Mouse (Mus musculus): ENCODE data around the gene Zdhhc1. TPM values are rescaled to one million over a fixed set of nuclear protein-coding genes. Genes with fewer than 3 reads are reported as not detected.

Zdhhc1 gene
- polyA plus RNA-seq, 1 experiment from 2014 or later, result 38.4 TPM

DNA sequence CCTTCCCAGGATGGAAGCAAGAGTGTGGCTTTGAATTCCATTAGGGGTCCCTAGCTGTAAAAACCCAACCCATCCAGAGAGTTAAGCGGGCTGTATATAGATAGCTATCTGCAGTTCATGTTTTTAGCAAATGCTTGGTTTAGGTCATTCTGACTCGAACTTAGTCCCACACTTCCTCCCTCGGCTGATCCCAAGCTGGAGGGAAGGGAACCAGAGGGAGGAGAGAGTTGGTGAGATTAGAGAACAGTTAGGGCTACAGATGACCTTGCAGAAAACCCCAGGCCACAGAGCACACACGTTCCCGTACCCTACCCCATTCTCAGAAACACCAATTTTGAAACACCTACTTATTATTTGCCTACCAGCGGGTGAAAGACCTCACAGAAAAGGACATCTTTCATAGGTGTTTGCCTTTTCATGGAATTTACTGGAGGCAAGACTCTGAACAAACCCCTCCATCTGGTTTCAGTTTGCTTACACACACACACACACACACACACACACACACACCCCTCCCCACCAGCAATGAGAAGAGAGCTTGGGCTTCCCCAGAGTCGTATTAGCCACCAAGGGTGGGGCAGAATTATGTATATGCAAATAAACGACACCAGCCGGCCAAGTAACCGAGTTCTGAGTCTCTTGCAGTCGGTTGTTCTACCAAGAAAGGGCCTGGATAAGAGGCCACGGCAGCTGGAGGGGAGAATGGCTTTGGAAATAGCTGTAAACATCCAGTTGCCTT is 13.5 kb upstream of the Zdhhc1 start:
- no peak for ATAC-seq
- Histone ChIP-seq H3K27ac (ENCODE audit: low read length) (no peak overlapping the region), H3K36me3 (ENCODE audit: control insufficient read depth, insufficient read depth, low read length) (no peaks in the 10 kb centered on the region), H3K4me3 (ENCODE audit: low read depth, low read length) (no peak overlapping the region), H3K4me2 (ENCODE audit: low read length) (no peak overlapping the region), H3K9ac (ENCODE audit: low read depth, low read length) (no peak overlapping the region), H3K27me3 (ENCODE audit: control insufficient read depth, insufficient read depth, low read depth, low read length) (no peaks in the 10 kb centered on the region), H3K9me3 (replicated peaks; ENCODE audit: control insufficient read depth, low read length, poor library complexity, severe bottlenecking) (no peaks in the 10 kb centered on the region), H3K4me1 (ENCODE audit: control insufficient read depth, insufficient read depth, low read length) (no peaks in the 10 kb centered on the region)
- whole genome bisulfite sequencing, result 58% methylated on average over 12 of the region's 12 CpGs

DNA sequence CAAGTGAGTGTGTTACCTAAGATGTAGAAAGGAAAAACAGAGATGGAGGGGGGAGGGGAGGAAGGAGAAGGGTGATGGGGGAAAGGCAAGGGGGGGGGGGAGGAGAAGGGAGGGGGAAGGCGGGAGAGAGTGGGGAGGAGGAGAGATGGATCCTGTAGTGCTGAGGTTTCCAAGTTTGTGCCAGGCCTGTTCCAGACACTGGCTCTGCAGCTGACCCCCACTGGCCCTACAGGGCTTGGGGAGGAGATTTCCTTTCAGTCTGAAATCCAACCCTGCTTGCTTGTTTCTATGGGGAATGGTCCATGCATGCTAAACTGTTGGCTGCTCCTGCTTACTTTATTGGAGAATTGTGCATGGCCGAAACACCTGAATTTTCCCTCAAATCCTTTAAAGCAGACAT is 12.1 kb upstream of the Zdhhc1 start:
- no peaks in the 10 kb centered on the region for H3K27me3 ChIP-seq (ENCODE audit: control insufficient read depth, insufficient read depth, low read depth, low read length)
- H3K4me1 ChIP-seq (ENCODE audit: control insufficient read depth, insufficient read depth, low read length), result no peaks in the 10 kb centered on the region
- 29% methylated on average over 2 of the region's 2 CpGs for WGBS
- no peak overlapping the region for H3K9ac ChIP-seq (ENCODE audit: low read depth, low read length)
- H3K9me3 ChIP-seq (replicated peaks; ENCODE audit: control insufficient read depth, low read length, poor library complexity, severe bottlenecking), result no peaks in the 10 kb centered on the region
- H3K36me3 ChIP-seq (ENCODE audit: control insufficient read depth, insufficient read depth, low read length), result no peaks in the 10 kb centered on the region
- H3K4me2 ChIP-seq (ENCODE audit: low read length), result no peak overlapping the region
- H3K4me3 ChIP-seq (ENCODE audit: low read depth, low read length), result no peak overlapping the region
- no peak overlapping the region for H3K27ac ChIP-seq (ENCODE audit: low read length)
- no peak for ATAC-seq

DNA sequence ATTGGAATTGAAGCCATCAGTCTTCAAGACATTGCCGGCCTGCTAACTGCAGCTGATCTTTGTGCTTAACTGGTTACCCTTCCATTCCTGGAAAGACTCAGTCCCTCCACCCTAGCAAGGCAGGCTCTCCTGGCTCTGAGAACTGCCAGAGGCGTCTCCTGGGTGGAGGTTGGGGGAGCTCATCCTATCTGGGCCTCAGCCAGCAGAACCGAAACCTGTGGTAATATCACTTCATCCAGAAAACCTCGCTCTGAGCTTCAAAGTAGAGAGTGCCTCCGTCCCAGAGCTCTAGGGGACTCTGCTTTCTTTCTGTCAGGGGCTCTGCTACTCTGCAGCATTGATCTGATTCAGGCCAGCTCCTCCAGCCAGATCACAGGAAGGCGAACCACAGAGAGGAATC is 10.3 kb upstream of the Zdhhc1 start:
- Histone ChIP-seq H3K9me3 (replicated peaks; ENCODE audit: control insufficient read depth, low read length, poor library complexity, severe bottlenecking) (no peaks in the 10 kb centered on the region), H3K27me3 (ENCODE audit: control insufficient read depth, insufficient read depth, low read depth, low read length) (no peaks in the 10 kb centered on the region), H3K9ac (ENCODE audit: low read depth, low read length) (no peak overlapping the region), H3K4me2 (ENCODE audit: low read length) (no peak overlapping the region), H3K27ac (ENCODE audit: low read length) (no peak overlapping the region), H3K36me3 (ENCODE audit: control insufficient read depth, insufficient read depth, low read length) (no peaks in the 10 kb centered on the region), H3K4me1 (ENCODE audit: control insufficient read depth, insufficient read depth, low read length) (no peaks in the 10 kb centered on the region), H3K4me3 (ENCODE audit: low read depth, low read length) (no peak overlapping the region)
- no peak for ATAC-seq
- 81% methylated on average over 6 of the region's 6 CpGs for WGBS

DNA sequence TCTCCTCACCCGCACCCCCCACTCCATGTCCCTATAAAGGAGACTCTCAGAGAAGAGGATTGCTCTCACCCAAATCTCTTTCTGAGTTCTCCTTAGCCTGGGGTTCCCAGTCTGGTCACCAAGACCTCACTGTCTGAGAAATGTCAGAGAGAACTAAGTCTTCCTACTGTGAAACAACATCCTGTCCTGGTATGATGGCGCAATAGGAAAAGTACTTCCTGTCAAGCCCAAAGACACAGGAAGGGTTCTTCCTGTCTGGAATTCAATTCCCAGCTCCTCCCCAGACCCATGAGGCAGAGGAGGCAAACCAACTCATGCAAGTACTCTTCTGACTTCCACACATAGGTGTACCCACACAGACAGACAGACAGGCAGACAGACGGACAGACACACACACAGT is 7.9 kb upstream of the Zdhhc1 start:
- Histone ChIP-seq H3K4me2 (ENCODE audit: low read length) (no peak overlapping the region), H3K27ac (ENCODE audit: low read length) (no peak overlapping the region), H3K9ac (ENCODE audit: low read depth, low read length) (no peak overlapping the region), H3K27me3 (ENCODE audit: control insufficient read depth, insufficient read depth, low read depth, low read length) (no peaks in the 10 kb centered on the region), H3K36me3 (ENCODE audit: control insufficient read depth, insufficient read depth, low read length) (no peaks in the 10 kb centered on the region), H3K4me3 (ENCODE audit: low read depth, low read length) (no peak overlapping the region), H3K9me3 (replicated peaks; ENCODE audit: control insufficient read depth, low read length, poor library complexity, severe bottlenecking) (no peaks in the 10 kb centered on the region), H3K4me1 (ENCODE audit: control insufficient read depth, insufficient read depth, low read length) (no peaks in the 10 kb centered on the region)
- 86% methylated on average over 3 of the region's 3 CpGs for WGBS
- no peak for ATAC-seq

DNA sequence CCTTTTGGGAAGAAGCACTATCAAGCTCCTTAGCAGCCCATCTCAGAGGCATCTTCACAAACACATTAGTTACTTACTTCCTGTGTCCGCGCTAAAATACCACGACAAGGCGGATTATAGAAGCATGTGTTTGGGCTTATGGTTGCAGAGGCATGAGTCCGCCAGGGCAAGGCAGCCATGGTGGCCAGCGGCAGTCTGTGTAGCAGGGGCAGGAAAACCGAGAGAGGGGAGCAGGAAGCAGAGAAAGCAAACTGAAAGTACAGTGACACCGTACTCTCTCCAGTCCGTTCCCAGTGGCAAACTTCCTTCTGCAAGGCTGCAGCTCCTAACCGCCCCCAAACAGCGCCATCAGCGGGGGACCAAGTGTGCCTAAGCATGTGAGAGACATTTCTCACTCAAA is 3.1 kb upstream of the Zdhhc1 start:
- H3K27me3 ChIP-seq (ENCODE audit: control insufficient read depth, insufficient read depth, low read depth, low read length), result no peaks in the 10 kb centered on the region
- H3K4me3 ChIP-seq (ENCODE audit: low read depth, low read length), result no peak overlapping the region
- peaks cover 14% of the 10 kb centered on the region for H3K4me1 ChIP-seq (ENCODE audit: control insufficient read depth, insufficient read depth, low read length)
- WGBS, result 79% methylated on average over 12 of the region's 12 CpGs
- no peaks in the 10 kb centered on the region for H3K36me3 ChIP-seq (ENCODE audit: control insufficient read depth, insufficient read depth, low read length)
- no peaks in the 10 kb centered on the region for H3K9me3 ChIP-seq (replicated peaks; ENCODE audit: control insufficient read depth, low read length, poor library complexity, severe bottlenecking)
- H3K9ac ChIP-seq (ENCODE audit: low read depth, low read length), result no peak overlapping the region
- H3K4me2 ChIP-seq (ENCODE audit: low read length), result no peak overlapping the region
- no peak overlapping the region for H3K27ac ChIP-seq (ENCODE audit: low read length)
- ATAC-seq, result no peak

DNA sequence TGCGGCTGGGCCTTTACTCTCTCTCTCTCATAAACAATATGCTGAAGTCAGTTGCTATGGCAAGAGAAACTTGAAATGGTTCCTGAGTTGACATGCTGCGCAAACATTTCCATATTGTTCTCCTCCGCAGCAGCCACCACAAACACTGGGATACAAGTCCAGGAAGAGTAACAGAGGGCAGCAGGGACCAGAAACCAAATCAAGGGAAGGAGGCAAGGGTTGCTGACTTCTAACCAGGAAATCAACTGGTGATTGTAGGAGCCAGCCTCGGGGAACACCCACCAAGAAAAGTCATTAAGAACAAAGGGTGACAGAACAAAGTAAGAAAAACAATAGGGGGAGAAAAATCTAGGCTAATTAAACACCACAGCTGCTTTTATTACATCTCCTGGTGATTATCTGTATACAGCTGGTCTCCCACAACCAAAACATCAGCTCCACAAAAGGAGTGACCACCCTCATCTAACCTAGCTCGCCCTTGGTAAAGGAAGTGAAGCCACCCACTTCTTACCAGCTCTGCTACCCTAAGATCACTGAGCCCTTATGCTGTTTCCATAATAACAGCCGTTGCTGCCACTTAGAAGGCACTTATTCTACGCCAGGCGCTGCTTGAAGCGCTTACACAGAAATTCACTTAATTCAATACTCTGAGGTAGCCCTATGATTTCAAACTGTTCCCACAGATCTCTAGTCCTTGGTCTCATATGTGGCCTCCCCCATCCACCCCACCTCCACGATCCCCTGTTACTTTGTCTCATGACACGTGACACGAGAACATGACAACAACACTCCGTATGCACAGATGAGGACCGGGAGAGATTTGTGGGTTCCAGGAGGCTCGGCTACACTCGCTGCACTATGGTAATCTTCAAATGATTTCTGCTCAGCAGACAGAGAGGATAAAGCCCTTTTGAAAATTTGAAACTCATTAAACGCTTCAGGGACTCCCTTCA is 1.1 kb downstream of the Zdhhc1 start:
- no peaks in the 10 kb centered on the region for H3K9me3 ChIP-seq (replicated peaks; ENCODE audit: control insufficient read depth, low read length, poor library complexity, severe bottlenecking)
- 15% methylated on average over 17 of the region's 17 CpGs for WGBS
- peak overlapping the region; percentile 84 for H3K27ac ChIP-seq (ENCODE audit: low read length)
- H3K4me3 ChIP-seq (ENCODE audit: low read depth, low read length), result peak overlapping the region; percentile 71
- no peaks in the 10 kb centered on the region for H3K27me3 ChIP-seq (ENCODE audit: control insufficient read depth, insufficient read depth, low read depth, low read length)
- ATAC-seq, result peak; percentile 31
- H3K36me3 ChIP-seq (ENCODE audit: control insufficient read depth, insufficient read depth, low read length), result no peaks in the 10 kb centered on the region
- H3K9ac ChIP-seq (ENCODE audit: low read depth, low read length), result peak overlapping the region; percentile 89
- peak overlapping the region; percentile 85 for H3K4me2 ChIP-seq (ENCODE audit: low read length)
- peaks cover 16% of the 10 kb centered on the region for H3K4me1 ChIP-seq (ENCODE audit: control insufficient read depth, insufficient read depth, low read length)

DNA sequence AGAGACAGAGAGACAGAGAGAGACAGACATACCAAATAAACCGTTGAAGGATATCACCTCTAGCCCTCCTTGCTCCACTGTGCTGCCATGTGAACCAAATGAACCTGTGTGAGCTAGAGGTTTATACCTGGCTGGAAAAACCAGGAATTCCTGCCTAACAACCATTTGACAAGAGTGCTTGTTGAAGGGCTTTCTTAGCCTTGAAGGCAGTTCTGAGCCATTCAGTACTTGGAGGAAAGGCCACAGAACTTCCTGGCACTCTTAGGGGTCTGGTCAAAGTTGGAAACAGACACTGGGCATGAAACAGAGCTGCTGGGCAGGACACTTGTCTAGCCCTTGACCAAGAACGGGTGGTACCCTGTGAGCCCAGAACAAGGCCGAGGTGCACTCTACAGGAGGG is 2.1 kb downstream of the Zdhhc1 start:
- no peak overlapping the region for H3K9ac ChIP-seq (ENCODE audit: low read depth, low read length)
- H3K27ac ChIP-seq (ENCODE audit: low read length), result no peak overlapping the region; the same call in 1 of the 2 replicates
- WGBS, result 86% methylated on average over 3 of the region's 3 CpGs

DNA sequence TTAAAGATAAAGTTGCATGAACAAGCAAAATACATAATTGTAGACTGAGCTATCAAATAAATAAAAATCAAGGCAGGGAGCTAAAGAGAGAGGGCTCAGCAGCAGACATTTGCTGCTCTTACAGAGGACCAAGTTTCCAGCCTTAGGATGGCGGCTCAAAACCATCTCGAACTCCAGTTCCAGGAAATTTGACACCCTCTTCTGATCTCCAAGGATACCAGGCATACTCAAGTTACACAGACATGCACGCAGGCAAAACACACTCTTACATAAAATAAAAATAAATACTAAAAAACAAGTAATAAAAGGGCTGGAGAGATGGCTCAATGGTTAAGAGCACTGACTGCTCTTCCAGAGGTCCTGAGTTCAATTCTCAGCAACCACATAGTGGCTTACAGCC is 3.2 kb downstream of the Zdhhc1 start:
- 69% methylated on average over 3 of the region's 3 CpGs for WGBS
- Histone ChIP-seq H3K9me3 (replicated peaks; ENCODE audit: control insufficient read depth, low read length, poor library complexity, severe bottlenecking) (no peaks in the 10 kb centered on the region), H3K9ac (ENCODE audit: low read depth, low read length) (no peak overlapping the region), H3K4me1 (ENCODE audit: control insufficient read depth, insufficient read depth, low read length) (peaks cover 16% of the 10 kb centered on the region), H3K27me3 (ENCODE audit: control insufficient read depth, insufficient read depth, low read depth, low read length) (no peaks in the 10 kb centered on the region), H3K4me2 (ENCODE audit: low read length) (no peak overlapping the region), H3K27ac (ENCODE audit: low read length) (no peak overlapping the region), H3K4me3 (ENCODE audit: low read depth, low read length) (no peak overlapping the region), H3K36me3 (ENCODE audit: control insufficient read depth, insufficient read depth, low read length) (no peaks in the 10 kb centered on the region)
- no peak for ATAC-seq

More for the DNA sequence above, 2.1 kb downstream of the Zdhhc1 start:
- Histone ChIP-seq H3K4me2 (ENCODE audit: low read length) (no peak overlapping the region), H3K36me3 (ENCODE audit: control insufficient read depth, insufficient read depth, low read length) (no peaks in the 10 kb centered on the region), H3K27me3 (ENCODE audit: control insufficient read depth, insufficient read depth, low read depth, low read length) (no peaks in the 10 kb centered on the region), H3K9me3 (replicated peaks; ENCODE audit: control insufficient read depth, low read length, poor library complexity, severe bottlenecking) (no peaks in the 10 kb centered on the region), H3K4me3 (ENCODE audit: low read depth, low read length) (no peak overlapping the region), H3K4me1 (ENCODE audit: control insufficient read depth, insufficient read depth, low read length) (peaks cover 16% of the 10 kb centered on the region)
- no peak for ATAC-seq

DNA sequence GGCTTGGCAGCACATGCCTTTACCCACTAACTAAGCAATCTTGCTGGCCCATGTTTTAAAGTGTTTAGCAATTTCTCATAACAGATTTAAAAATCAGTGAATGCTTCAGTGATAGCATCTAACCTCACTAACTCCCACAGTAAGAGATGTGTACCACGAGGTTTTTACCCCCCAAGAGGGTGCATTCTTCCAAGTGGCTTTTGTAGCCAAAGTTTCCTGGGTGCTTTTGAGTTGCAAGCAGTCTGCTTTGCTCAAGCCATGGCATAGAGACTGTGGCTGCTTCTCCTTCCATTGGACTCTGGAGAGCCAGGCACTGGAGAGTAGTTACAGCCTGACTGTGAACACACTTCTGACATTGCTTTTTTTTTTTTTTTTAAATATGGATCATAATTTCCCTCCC is 7.4 kb downstream of the Zdhhc1 start:
- Histone ChIP-seq H3K9ac (ENCODE audit: low read depth, low read length) (no peak overlapping the region), H3K4me3 (ENCODE audit: low read depth, low read length) (no peak overlapping the region), H3K4me2 (ENCODE audit: low read length) (no peak overlapping the region), H3K27me3 (ENCODE audit: control insufficient read depth, insufficient read depth, low read depth, low read length) (no peaks in the 10 kb centered on the region), H3K9me3 (replicated peaks; ENCODE audit: control insufficient read depth, low read length, poor library complexity, severe bottlenecking) (no peaks in the 10 kb centered on the region), H3K27ac (ENCODE audit: low read length) (no peak overlapping the region), H3K36me3 (ENCODE audit: control insufficient read depth, insufficient read depth, low read length) (no peaks in the 10 kb centered on the region), H3K4me1 (ENCODE audit: control insufficient read depth, insufficient read depth, low read length) (no peaks in the 10 kb centered on the region)
- 55% methylated on average over 1 of the region's 1 CpGs for WGBS
- ATAC-seq, result no peak

Data from midbrain, embryonic 16.5 days (tissue).